In the genomic region with DNA sequence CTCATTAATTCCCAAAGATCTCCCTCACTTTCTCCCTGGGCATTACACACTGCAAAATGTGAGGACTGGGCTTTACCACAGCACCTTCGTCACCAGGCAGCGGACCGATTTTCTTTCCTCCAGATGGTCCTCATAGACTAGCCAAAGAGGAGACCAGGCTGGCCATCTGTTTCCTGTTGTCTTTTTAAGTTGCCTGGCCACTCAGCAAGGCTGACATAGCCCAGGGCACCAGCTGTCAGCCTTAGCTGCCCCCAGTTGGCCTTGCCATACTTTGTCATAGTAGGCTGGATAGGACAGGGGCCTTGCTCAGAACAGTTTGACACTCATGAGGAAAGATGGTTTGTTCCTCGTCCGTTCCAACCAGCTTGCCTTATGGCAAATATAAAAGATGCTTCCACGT, we compare ENCODE assay signal across 18 mouse cellular contexts. TPM values are rescaled to one million over a fixed set of nuclear protein-coding genes. Genes with fewer than 3 reads are reported as not detected.
DNase-seq lines count a peak whose midpoint lies in the region; ATAC-seq lines count a peak whose summit lies in the region.
"Had no signal": no experiment of that assay in that cellular context is flagged by ENCODE, and none has a peak within 500 bp of the region (broad histone marks: within the 10 kb centered on the region; RNA-seq: fewer than 3 reads in every experiment).

No protein-coding gene starts in this region.

- no peak overlapping the region for H3K27ac ChIP-seq in embryonic facial prominence, embryonic 14.5 days (replicated peaks; ENCODE audit: low read depth, low read length)
- H3K27ac ChIP-seq: heart, embryonic 15.5 days; limb, embryonic 12.5 days had no signal

- peak; percentile 3 to 7 for DNase-seq in layer of hippocampus, postnatal 14 days (ENCODE audit: low spot score in 2 of 2)
- no peak for DNase-seq in layer of hippocampus, postnatal 36 days
- peak; percentile 96 for DNase-seq in cerebellum, adult 9-10 months
- peak; percentile 2 for DNase-seq in embryonic facial prominence, embryonic 14.5 days (ENCODE audit: low spot score)
- peak; percentile 39 for DNase-seq in retina, postnatal 1 day
- no peak for DNase-seq in thymus, postnatal 4 days
- no peak for DNase-seq in gastrocnemius, adult 18-20 months (ENCODE audit: low spot score)
- DNase-seq: lung, adult 2 months; thymus, adult 18-20 months had no signal

- H3K9me3 ChIP-seq in embryonic facial prominence, embryonic 14.5 days (ENCODE audit: control insufficient read depth, low read length) = no peaks in the 10 kb centered on the region
- H3K9me3 ChIP-seq: heart, embryonic 15.5 days; limb, embryonic 12.5 days had no signal

- H3K27me3 ChIP-seq in embryonic facial prominence, embryonic 14.5 days (replicated peaks; ENCODE audit: control insufficient read depth, insufficient read depth, low read length) = no peaks in the 10 kb centered on the region
- H3K27me3 ChIP-seq: heart, embryonic 15.5 days; limb, embryonic 12.5 days had no signal

- no peak overlapping the region for H3K4me2 ChIP-seq in embryonic facial prominence, embryonic 14.5 days (ENCODE audit: low read depth, low read length)
- H3K4me2 ChIP-seq: heart, embryonic 15.5 days; limb, embryonic 12.5 days had no signal

- 54% methylated on average over 6 of the region's 6 CpGs for WGBS in embryonic facial prominence, embryonic 14.5 days

- no peak overlapping the region for H3K4me3 ChIP-seq in embryonic facial prominence, embryonic 14.5 days (ENCODE audit: low read depth, low read length)
- H3K4me3 ChIP-seq: heart, embryonic 15.5 days; limb, embryonic 12.5 days; myocyte had no signal

- H3K36me3 ChIP-seq in embryonic facial prominence, embryonic 14.5 days (ENCODE audit: control insufficient read depth, insufficient read depth, low read length) = no peaks in the 10 kb centered on the region
- H3K36me3 ChIP-seq: heart, embryonic 15.5 days; limb, embryonic 12.5 days had no signal

- ATAC-seq in embryonic facial prominence, embryonic 14.5 days (ENCODE audit: low read depth) = no peak
- ATAC-seq in erythroblast, adult 5-6 weeks (replicated peaks; ENCODE audit: low FRiP score, poor library complexity, severe bottlenecking) = no peak

- H3K4me1 ChIP-seq in embryonic facial prominence, embryonic 14.5 days (ENCODE audit: control insufficient read depth, insufficient read depth, low read length) = no peaks in the 10 kb centered on the region
- H3K4me1 ChIP-seq: heart, embryonic 15.5 days; limb, embryonic 12.5 days had no signal

- H3K9ac ChIP-seq in embryonic facial prominence, embryonic 14.5 days (ENCODE audit: low read depth, low read length) = no peak overlapping the region
- H3K9ac ChIP-seq: heart, embryonic 15.5 days; limb, embryonic 12.5 days had no signal

RNA-seq across cellular contexts. Expression of gene Gm5485, which starts 39.8 kb away (rescaled TPM):
- not detected for total RNA-seq in layer of hippocampus, postnatal 14 days (2021)
- total RNA-seq in layer of hippocampus, postnatal 36 days (2021) = not detected
- polyA plus RNA-seq in embryonic facial prominence, embryonic 14.5 days (2014; fragmentation: Nextera tagmentation; extraction: Ambion mirVana) = not detected in 2 replicates
- total RNA-seq in gastrocnemius, adult 18-20 months (2021) = not detected
- not detected in 2 replicates for total RNA-seq in erythroblast, adult 5-6 weeks (2015; ENCODE audit: low replicate concordance)
- not detected in 2 replicates for total RNA-seq in erythroblast, adult 5-6 weeks (2017; ENCODE audit: low replicate concordance)
- total RNA-seq: gastrocnemius, postnatal 4 days; layer of hippocampus, postnatal 25 days; megakaryocyte-erythroid progenitor cell, adult 5-6 weeks; MEL had no signal
- polyA plus RNA-seq: heart, embryonic 15.5 days; kidney, embryonic 16.5 days; limb, embryonic 12.5 days; lung, adult 2 months; myocyte had no signal

RNA-seq across cellular contexts. Expression of gene Morc1, which starts 58.6 kb away (rescaled TPM):
- under 1 TPM in 1 of 2 experiments, not detected in 1; 0.25 TPM for total RNA-seq in layer of hippocampus, postnatal 14 days (2021)
- under 1 TPM; 0.10 to 0.13 TPM for total RNA-seq in layer of hippocampus, postnatal 36 days (2021)
- polyA plus RNA-seq in embryonic facial prominence, embryonic 14.5 days (2014; fragmentation: Nextera tagmentation; extraction: Ambion mirVana) = 0.28 and 0.33 TPM in 2 replicates
- under 1 TPM in 1 of 2 experiments, not detected in 1; 0.25 TPM for total RNA-seq in gastrocnemius, adult 18-20 months (2021)
- not detected in 2 replicates for total RNA-seq in erythroblast, adult 5-6 weeks (2015; ENCODE audit: low replicate concordance)
- total RNA-seq in erythroblast, adult 5-6 weeks (2017; ENCODE audit: low replicate concordance) = not detected in 2 replicates
- total RNA-seq: gastrocnemius, postnatal 4 days; megakaryocyte-erythroid progenitor cell, adult 5-6 weeks; MEL had no signal
- polyA plus RNA-seq: myocyte had no signal

Comparison
In these comparisons a context has a peak if more than half of its experiments do, and no peak if none do; other contexts are left out.
1. DNase-seq: peak in layer of hippocampus, postnatal 14 days (2 of 2), cerebellum, adult 9-10 months (single experiment), embryonic facial prominence, embryonic 14.5 days (single experiment) and retina, postnatal 1 day (single experiment); none in layer of hippocampus, postnatal 36 days (0 of 2), thymus, postnatal 4 days (single experiment) and gastrocnemius, adult 18-20 months (single experiment).